Mouse (Mus musculus): ENCODE measurements around the gene Cxcl14. TPM values are rescaled to one million over a fixed set of nuclear protein-coding genes. Genes with fewer than 3 reads are reported as not detected.

Cxcl14 gene
- total and polyA plus RNA-seq, 2 experiments, result 0.46 to 2.6 TPM

GRCm38 (mm10) chr13:56304453-56304852 lies 8.1 kb upstream of the Cxcl14 start:
- Histone ChIP-seq H3K27ac (replicated peaks; ENCODE audit: insufficient read depth, low read depth, low read length) (no peak overlapping the region), H3K4me3 (ENCODE audit: insufficient read depth, low read depth, low read length) (no peak overlapping the region), H3K9ac (ENCODE audit: low read depth, low read length) (no peak overlapping the region), H3K27me3 (ENCODE audit: control insufficient read depth, insufficient read depth, low read length) (no peaks in the 10 kb centered on the region), H3K4me1 (ENCODE audit: control insufficient read depth, insufficient read depth, low read length) (no peaks in the 10 kb centered on the region), H3K79me2 (ENCODE audit: control insufficient read depth, insufficient read depth, low read length) (no peaks in the 10 kb centered on the region), H3K36me3 (ENCODE audit: control insufficient read depth, insufficient read depth, low read length) (no peaks in the 10 kb centered on the region)
- TF ChIP-seq POLR2A (IDR thresholded peaks at IDR 0.05; ENCODE audit: extremely low read depth, insufficient read depth, low read length) (no peak), CTCF (IDR thresholded peaks at IDR 0.05; ENCODE audit: low read depth, low read length) (no peak)
- DNase-seq (ENCODE audit: extremely low read depth, low read depth, low spot score), result no peak
- WGBS, result 66% methylated on average over 4 of the region's 4 CpGs

DNA sequence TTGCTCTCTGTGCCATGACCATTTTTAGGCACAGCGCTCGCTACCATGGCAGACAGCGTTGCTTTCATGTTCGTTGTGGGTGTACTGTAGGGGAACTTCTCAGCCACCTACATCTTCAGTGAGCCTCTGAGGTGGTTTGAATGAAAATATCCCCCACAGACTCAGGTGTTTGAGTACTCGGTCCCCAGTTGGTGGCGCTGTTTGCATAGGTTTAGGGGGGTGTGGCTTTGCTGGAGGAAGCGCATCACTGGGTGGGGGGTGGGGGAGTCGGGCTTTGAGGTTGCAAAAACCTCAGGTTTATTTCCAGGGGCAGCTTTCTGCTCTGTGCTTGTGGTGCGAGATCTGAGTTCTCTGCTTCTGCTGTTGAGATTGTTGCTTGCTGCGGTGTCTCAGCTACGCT lies 3.0 kb upstream of the Cxcl14 start:
- H3K9ac ChIP-seq (ENCODE audit: low read depth, low read length), result no peak overlapping the region
- 92% methylated on average over 11 of the region's 11 CpGs for WGBS
- no peaks in the 10 kb centered on the region for H3K4me1 ChIP-seq (ENCODE audit: control insufficient read depth, insufficient read depth, low read length)
- H3K27me3 ChIP-seq (ENCODE audit: control insufficient read depth, insufficient read depth, low read length), result peaks cover 10% of the 10 kb centered on the region
- DNase-seq (ENCODE audit: extremely low read depth, low read depth, low spot score), result no peak
- H3K36me3 ChIP-seq (ENCODE audit: control insufficient read depth, insufficient read depth, low read length), result no peaks in the 10 kb centered on the region
- TF ChIP-seq POLR2A (IDR thresholded peaks at IDR 0.05; ENCODE audit: extremely low read depth, insufficient read depth, low read length), result no peak
- no peak for TF ChIP-seq CTCF (IDR thresholded peaks at IDR 0.05; ENCODE audit: low read depth, low read length)
- no peak overlapping the region for H3K27ac ChIP-seq (replicated peaks; ENCODE audit: insufficient read depth, low read depth, low read length)
- H3K4me3 ChIP-seq (ENCODE audit: insufficient read depth, low read depth, low read length), result no peak overlapping the region
- H3K79me2 ChIP-seq (ENCODE audit: control insufficient read depth, insufficient read depth, low read length), result no peaks in the 10 kb centered on the region

DNA sequence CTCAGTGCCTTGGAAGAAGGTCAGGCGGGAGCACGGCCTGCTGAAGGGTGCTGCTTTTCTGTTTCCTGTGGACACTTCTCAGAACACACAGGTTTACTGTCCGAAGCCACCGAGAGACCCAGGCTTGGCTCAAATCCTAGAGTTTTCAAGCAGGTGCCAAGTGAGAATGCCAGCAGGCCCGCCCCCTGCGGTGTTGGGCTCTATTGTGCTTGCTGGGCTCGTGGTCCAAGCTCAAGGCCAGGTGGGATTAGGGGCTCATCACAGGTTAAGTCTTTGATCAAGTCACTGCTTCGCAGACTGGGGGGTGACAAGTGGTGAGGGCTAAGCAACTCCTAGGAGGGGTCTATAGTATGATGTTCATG lies 289 bp upstream of the Cxcl14 start:
- Histone ChIP-seq H3K9ac (ENCODE audit: low read depth, low read length) (no peak overlapping the region), H3K27ac (replicated peaks; ENCODE audit: insufficient read depth, low read depth, low read length) (no peak overlapping the region), H3K79me2 (ENCODE audit: control insufficient read depth, insufficient read depth, low read length) (no peaks in the 10 kb centered on the region), H3K4me1 (ENCODE audit: control insufficient read depth, insufficient read depth, low read length) (no peaks in the 10 kb centered on the region), H3K27me3 (ENCODE audit: control insufficient read depth, insufficient read depth, low read length) (peaks cover 10% of the 10 kb centered on the region), H3K36me3 (ENCODE audit: control insufficient read depth, insufficient read depth, low read length) (no peaks in the 10 kb centered on the region), H3K4me3 (ENCODE audit: insufficient read depth, low read depth, low read length) (no peak overlapping the region)
- DNase-seq (ENCODE audit: extremely low read depth, low read depth, low spot score), result no peak
- no peak for TF ChIP-seq POLR2A (IDR thresholded peaks at IDR 0.05; ENCODE audit: extremely low read depth, insufficient read depth, low read length)
- TF ChIP-seq CTCF (IDR thresholded peaks at IDR 0.05; ENCODE audit: low read depth, low read length), result no peak
- 9% methylated on average over 8 of the region's 8 CpGs for WGBS

- Histone ChIP-seq H3K4me3 (ENCODE audit: insufficient read depth, low read depth, low read length) (peak overlapping the region; percentile 44; the same call in 1 of the 2 replicates), H3K36me3 (ENCODE audit: control insufficient read depth, insufficient read depth, low read length) (no peaks in the 10 kb centered on the region), H3K27me3 (ENCODE audit: control insufficient read depth, insufficient read depth, low read length) (peaks cover 10% of the 10 kb centered on the region), H3K9ac (ENCODE audit: low read depth, low read length) (no peak overlapping the region), H3K79me2 (ENCODE audit: control insufficient read depth, insufficient read depth, low read length) (no peaks in the 10 kb centered on the region), H3K4me1 (ENCODE audit: control insufficient read depth, insufficient read depth, low read length) (no peaks in the 10 kb centered on the region), H3K27ac (replicated peaks; ENCODE audit: insufficient read depth, low read depth, low read length) (no peak overlapping the region)
- TF ChIP-seq POLR2A (IDR thresholded peaks at IDR 0.05; ENCODE audit: extremely low read depth, insufficient read depth, low read length) (no peak), CTCF (IDR thresholded peaks at IDR 0.05; ENCODE audit: low read depth, low read length) (no peak)
- DNase-seq (ENCODE audit: extremely low read depth, low read depth, low spot score), result no peak
- WGBS, result 6% methylated on average over 13 of the region's 13 CpGs
Measured at GRCm38 (mm10) chr13:56295586-56295942, 787 bp downstream of the Cxcl14 start.

DNA sequence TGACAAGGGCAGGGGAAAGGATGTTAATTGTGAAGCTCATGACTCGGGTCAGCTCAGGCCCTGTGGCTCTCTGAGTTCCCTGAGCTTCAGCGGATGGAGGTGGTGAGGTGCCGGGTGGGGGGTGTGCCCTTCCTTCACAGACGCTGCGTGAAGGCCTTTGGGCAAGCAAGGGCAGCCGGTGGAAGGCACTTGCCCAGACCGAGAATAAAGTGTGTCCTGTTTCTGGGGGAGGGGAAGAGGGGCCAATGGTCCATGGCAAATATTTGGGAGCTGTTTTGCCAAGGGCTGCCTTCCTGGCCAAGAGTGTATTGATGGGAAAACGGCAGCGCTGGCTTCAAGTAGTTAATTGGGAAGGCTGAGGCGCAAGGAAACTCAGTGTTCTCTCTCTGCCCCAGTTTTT lies 1.4 kb downstream of the Cxcl14 start:
- DNase-seq (ENCODE audit: extremely low read depth, low read depth, low spot score), result no peak
- no peak overlapping the region for H3K4me3 ChIP-seq (ENCODE audit: insufficient read depth, low read depth, low read length)
- H3K27ac ChIP-seq (replicated peaks; ENCODE audit: insufficient read depth, low read depth, low read length), result no peak overlapping the region
- TF ChIP-seq POLR2A (IDR thresholded peaks at IDR 0.05; ENCODE audit: extremely low read depth, insufficient read depth, low read length) (no peak), CTCF (IDR thresholded peaks at IDR 0.05; ENCODE audit: low read depth, low read length) (no peak)
- no peak overlapping the region for H3K9ac ChIP-seq (ENCODE audit: low read depth, low read length)
- H3K4me1 ChIP-seq (ENCODE audit: control insufficient read depth, insufficient read depth, low read length), result no peaks in the 10 kb centered on the region
- H3K27me3 ChIP-seq (ENCODE audit: control insufficient read depth, insufficient read depth, low read length), result peaks cover 10% of the 10 kb centered on the region
- H3K79me2 ChIP-seq (ENCODE audit: control insufficient read depth, insufficient read depth, low read length), result no peaks in the 10 kb centered on the region
- WGBS, result 6% methylated on average over 10 of the region's 10 CpGs
- H3K36me3 ChIP-seq (ENCODE audit: control insufficient read depth, insufficient read depth, low read length), result no peaks in the 10 kb centered on the region

- Histone ChIP-seq H3K79me2 (ENCODE audit: control insufficient read depth, insufficient read depth, low read length) (no peaks in the 10 kb centered on the region), H3K27ac (replicated peaks; ENCODE audit: insufficient read depth, low read depth, low read length) (no peak overlapping the region), H3K27me3 (ENCODE audit: control insufficient read depth, insufficient read depth, low read length) (no peaks in the 10 kb centered on the region), H3K4me1 (ENCODE audit: control insufficient read depth, insufficient read depth, low read length) (no peaks in the 10 kb centered on the region), H3K36me3 (ENCODE audit: control insufficient read depth, insufficient read depth, low read length) (no peaks in the 10 kb centered on the region), H3K4me3 (ENCODE audit: insufficient read depth, low read depth, low read length) (no peak overlapping the region), H3K9ac (ENCODE audit: low read depth, low read length) (no peak overlapping the region)
- DNase-seq (ENCODE audit: extremely low read depth, low read depth, low spot score), result no peak
- TF ChIP-seq POLR2A (IDR thresholded peaks at IDR 0.05; ENCODE audit: extremely low read depth, insufficient read depth, low read length) (no peak), CTCF (IDR thresholded peaks at IDR 0.05; ENCODE audit: low read depth, low read length) (no peak)
- 81% methylated on average over 6 of the region's 6 CpGs for WGBS
Measured at GRCm38 (mm10) chr13:56289998-56290397, 6.4 kb downstream of the Cxcl14 start.

Measured in liver, adult 2 months (tissue).